Mouse (Mus musculus): ENCODE measurements around the gene Ripk3.

Gene Ripk3

DNA sequence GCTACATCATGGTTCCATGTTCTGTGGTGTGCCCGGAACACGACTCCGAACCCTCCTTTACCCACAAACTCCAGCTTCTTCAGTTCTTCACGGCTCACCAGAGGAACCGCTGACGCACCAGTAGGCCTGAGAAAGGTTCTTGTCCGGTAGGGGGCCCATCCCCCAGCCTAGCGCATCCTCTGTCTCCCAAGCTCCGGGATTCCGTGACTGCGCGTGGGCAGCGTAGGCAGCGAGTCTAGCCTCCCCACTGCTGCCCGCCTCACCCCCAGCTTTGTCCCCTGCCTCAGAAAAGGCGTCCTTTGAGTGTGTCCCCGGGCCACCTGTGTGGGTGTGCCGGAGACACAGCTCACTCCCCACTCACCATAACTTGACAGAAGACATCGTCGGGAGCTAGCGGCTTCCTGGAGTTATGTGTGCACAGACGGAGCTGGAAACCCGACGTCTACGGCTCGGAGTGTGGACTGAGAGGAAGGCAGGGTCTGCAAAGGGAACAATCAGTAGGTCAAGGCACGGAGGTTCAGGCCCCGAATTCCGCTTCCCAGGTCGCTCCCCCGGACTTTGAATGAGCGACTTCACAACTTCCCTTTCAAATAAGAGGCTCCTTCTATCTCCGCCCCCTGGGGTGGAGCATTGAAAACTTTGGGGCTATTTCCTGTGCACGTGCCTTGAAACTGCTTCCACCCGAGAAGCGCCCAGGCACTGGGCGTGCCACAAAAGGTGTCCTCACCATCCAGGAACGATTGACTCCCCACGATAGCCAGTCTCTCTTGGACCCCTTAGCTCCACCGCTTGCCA lies at the start of gene Ripk3:
Ripk3 (minus strand) TSS at position 610 of the 795 bp plus-strand sequence.
- no peak for DNase-seq (ENCODE audit: low spot score in 2 of 2)

GRCm38 (mm10) chr14:55838312-55838711 lies 49.6 kb upstream of the Ripk3 start:
- no peak for DNase-seq (ENCODE audit: low spot score in 2 of 2)

DNA sequence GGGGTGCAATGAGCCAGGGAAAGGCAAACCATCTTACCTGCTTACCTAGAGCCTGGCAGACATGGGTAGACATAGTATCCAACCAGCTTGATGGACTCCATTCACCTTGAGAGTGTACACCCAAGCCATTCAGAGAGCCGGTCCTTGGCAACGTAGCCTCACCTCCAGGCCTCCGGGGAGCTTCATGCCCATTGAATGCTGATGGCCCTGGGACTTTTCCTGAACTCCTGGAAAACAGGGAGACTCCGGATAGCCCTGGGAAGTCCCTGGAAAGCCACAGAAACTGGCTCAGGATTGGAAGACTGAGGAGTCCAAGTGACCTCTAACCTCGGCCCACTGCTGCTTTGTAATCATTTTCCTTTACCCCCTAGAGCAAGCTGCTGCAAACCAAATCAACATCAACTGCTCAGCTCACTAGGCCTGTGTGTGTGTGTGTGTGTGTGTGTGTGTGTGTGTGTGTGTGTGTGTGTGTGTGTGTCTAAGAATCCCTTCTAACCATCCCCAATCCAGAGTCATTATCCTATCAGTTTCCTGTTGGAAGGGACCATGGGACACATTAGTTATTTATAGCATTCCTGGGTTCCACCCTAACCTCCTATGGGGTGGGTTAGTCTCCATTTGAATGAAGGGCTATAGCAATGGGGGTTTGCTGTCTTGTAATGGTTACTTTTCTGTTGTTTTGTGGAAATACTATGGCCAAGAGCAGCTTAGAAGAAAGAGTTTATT lies 46.3 kb upstream of the Ripk3 start:
- DNase-seq (ENCODE audit: low spot score in 2 of 2): no peak

- DNase-seq (ENCODE audit: low spot score in 2 of 2): no peak
Observed at GRCm38 (mm10) chr14:55833126-55833525, 44.5 kb upstream of the Ripk3 start.

DNA sequence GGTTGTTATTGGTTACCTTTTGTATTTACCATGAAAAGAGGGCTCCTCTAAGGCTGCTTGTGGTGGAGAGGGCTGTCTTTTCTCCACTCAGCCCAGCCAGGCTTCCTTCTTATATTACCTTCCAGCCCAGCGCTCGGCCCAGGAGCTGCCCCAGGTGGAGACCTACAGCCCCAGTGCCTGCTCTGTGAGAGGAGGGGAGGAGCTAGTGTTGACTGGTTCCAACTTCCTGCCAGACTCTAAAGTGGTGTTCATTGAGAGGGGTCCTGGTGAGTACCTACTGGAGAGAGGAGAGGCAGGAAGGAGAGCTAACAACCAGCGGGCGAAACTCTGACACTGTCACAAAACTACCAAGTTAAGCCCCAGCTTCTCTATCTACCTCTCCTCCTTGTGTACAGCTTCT lies 41.7 kb upstream of the Ripk3 start:
- DNase-seq (ENCODE audit: low spot score in 2 of 2): no peak

GRCm38 (mm10) chr14:55829854-55830253 lies 41.2 kb upstream of the Ripk3 start:
- DNase-seq (ENCODE audit: low spot score in 2 of 2): no peak

- DNase-seq (ENCODE audit: low spot score in 2 of 2): no peak
Observed at GRCm38 (mm10) chr14:55828716-55829263, 40.1 kb upstream of the Ripk3 start.

GRCm38 (mm10) chr14:55826551-55827340 lies 38.1 kb upstream of the Ripk3 start:
- no peak for DNase-seq (ENCODE audit: low spot score in 2 of 2)

GRCm38 (mm10) chr14:55826142-55826541 lies 37.5 kb upstream of the Ripk3 start:
- no peak for DNase-seq (ENCODE audit: low spot score in 2 of 2)

DNA sequence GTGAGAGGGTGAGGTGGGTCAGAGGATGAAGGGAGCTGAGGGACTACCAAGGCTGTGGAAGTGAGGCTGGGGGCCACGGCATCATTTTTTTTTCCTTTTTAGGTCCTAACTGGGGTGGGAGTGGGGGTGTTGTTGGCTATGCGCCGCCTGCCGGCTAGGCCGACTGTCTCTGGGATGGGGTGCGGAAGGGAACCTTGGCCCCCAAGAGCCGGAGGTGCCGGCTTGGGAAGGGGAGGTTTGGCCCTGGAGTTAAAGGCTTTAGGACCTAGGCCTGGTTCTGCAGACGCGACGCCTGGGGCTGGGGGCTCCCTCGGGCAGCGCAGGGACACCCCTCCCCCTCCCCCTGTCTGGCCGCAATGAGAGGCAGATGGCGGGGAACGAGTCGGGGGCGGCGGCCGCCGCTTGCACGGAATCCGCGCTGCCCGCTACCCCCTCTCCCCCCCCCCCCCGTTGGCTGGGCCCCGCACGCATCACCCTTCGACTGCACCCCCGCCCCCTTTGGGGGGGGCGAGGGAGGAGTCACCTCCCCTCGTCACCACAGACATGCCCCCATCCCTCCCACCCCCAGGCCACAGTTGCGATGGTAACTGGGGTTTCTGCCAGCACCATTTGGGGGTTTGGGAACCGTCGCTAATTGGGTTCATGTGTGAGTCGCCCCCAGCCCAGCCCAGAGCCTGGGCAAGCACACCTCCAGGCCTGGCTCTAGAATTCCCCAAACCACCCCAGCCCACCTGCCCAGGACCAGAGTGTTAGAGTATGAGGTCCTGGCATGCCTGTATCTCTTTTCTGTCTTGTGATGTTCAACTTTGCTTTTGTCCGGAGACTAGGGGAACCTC lies 36.8 kb upstream of the Ripk3 start:
- DNase-seq (ENCODE audit: low spot score in 2 of 2): no peak

DNA sequence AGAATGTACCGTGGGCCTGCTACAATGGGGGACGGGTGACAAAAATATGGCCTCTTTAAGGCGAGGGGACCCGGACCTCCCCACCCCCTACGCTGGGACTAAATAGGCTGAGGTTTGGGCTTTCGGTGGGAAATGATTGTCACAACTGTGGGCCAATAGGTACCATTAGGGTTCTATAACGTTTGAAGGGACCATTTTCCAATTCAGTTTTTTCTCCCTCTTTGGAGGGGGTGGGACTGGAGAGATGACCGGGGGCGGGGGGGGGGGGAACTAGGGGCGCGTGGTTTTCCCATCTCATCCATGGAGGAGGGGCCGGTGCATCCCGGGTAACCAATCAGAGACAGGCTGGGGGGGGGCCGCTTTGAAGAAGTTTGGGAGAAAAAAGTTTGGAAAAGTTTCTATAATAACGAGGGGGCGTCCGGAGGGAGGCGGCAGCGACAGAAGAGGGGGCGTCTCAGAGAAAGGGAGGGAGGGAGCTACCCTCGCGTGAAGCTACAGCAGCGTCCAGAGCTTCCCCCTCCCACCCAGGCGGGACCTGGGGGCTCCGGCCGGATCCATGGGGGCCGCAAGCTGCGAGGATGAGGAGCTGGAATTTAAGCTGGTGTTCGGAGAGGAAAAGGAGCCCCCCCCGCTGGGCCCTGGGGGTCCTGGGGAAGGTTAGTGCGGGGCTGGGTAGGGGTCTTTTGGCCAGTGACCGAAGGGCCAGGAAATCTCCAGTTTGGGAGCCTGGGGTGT lies 36.0 kb upstream of the Ripk3 start:
- no peak for DNase-seq (ENCODE audit: low spot score in 2 of 2)

DNA sequence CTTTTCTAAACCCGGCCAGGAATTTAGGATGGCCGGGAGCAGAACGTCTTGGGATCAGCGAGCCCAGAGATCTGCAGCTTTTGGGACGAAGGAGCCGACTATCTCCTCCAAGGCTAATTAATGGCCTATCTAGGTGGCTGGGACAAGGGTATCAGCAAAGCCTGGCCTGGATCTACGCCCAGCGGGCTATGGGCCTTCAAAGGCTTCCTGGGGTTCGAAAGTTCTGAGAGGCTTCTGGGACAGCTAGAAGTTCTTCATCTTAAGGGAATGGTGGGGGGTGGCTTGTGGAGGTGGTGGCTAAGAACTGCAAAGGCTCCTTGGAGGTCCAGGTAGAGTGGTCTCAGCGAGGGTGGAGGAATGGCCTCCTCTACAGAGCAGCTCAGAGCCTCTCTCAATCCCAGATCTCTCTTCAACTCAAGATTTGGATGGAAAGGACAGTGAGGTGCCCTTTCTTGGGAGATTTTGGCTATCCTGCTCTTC lies 35.4 kb upstream of the Ripk3 start:
- DNase-seq (ENCODE audit: low spot score in 2 of 2): no peak

- DNase-seq (ENCODE audit: low spot score in 2 of 2): no peak
Observed at GRCm38 (mm10) chr14:55822991-55823762, 34.5 kb upstream of the Ripk3 start, which contains the start of gene Nfatc4. Nfatc4 (plus strand) TSS chr14:55823144.

GRCm38 (mm10) chr14:55822435-55822990 lies 33.8 kb upstream of the Ripk3 start:
- DNase-seq (ENCODE audit: low spot score in 2 of 2): peak; percentile 32 to 55

GRCm38 (mm10) chr14:55820576-55820975 lies 31.9 kb upstream of the Ripk3 start:
- DNase-seq (ENCODE audit: low spot score in 2 of 2): no peak

DNA sequence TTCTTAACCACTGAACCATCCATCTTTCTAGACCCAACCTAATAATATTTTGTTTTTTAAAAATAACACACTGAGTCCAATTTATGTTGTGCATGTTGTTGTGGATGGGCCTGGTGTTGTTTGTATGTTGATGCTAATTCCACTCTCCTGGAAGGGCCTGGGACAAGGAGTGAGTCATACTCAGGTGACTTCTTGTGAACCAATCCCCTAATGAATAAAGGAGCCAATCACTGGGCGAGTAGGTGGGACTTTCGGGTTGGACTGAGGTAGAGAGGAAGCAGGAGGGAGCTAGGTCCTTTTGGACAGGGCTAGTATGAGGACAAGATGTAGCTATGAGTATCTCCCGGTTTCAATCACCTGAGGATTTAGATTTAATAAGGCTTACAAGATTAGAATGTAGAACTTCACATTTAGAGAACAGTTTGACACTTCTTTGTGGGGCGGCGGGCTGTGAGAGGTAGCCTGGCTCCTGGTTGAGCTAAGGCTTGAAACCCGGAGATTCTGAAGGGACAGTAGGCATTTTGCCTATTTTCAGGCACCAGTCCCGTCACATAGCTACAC lies 31.3 kb upstream of the Ripk3 start:
- no peak for DNase-seq (ENCODE audit: low spot score in 2 of 2)

- no peak for DNase-seq (ENCODE audit: low spot score in 2 of 2)
Observed at GRCm38 (mm10) chr14:55815310-55815751, 26.7 kb upstream of the Ripk3 start.

DNA sequence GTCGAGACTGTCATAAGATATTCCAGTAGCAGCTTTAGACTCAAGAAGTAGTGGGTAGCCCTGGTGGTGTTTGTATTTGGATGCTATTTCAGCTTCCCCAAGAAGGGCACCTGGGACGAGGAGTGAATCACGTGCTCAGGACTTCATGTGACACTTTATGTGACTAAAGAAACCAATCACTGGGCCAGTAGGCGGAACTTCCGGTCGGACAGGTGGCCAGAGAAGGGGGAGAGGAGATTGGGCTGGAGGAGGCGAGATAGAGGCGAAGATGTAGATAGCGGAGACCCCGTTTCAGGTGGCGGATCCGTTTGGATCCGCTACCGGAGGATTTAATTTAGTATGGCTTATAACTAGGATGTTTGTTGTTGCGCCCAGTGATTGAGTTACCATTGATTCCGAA lies 26.2 kb upstream of the Ripk3 start:
- peak in 1 of 2 experiments; percentile 51 for DNase-seq (ENCODE audit: low spot score in 2 of 2)
